Mouse (Mus musculus) intestine, postnatal 0 days (tissue): ENCODE measurements around the gene Mbnl1. TPM values are rescaled to one million over a fixed set of nuclear protein-coding genes. Genes with fewer than 3 reads are reported as not detected.

Experiments used
- ATAC-seq: fragments of 200-750 bp; cut with Nextera tagmentation; 2 replicates; pipeline ENCODE4 v1.8.0; 2017; ENCODE audit warnings: mild to moderate bottlenecking, moderate TSS enrichment, moderate library complexity
- H3K27ac ChIP-seq: fragments of 300-500 bp; sonication (generic); 2 replicates; pipeline ENCODE4 v1.5.1; 2014; ENCODE audit warnings: mild to moderate bottlenecking, low read depth, low read length, moderate library complexity
- H3K27me3 ChIP-seq: fragments of 300-500 bp; sonication (generic); replicated peaks from 2 replicates; pipeline ENCODE4 v1.6.1; 2014; ENCODE audit warnings: low read length, mixed read lengths; ENCODE audit not compliant: control insufficient read depth, insufficient read depth
- H3K36me3 ChIP-seq: fragments of 300-500 bp; sonication (generic); 2 replicates; pipeline ENCODE4 v1.6.1; 2014; ENCODE audit warnings: mild to moderate bottlenecking, moderate library complexity; ENCODE audit not compliant: control insufficient read depth, insufficient read depth
- H3K4me1 ChIP-seq: fragments of 300-500 bp; sonication (generic); replicated peaks from 2 replicates; pipeline ENCODE4 v1.6.1; 2014; ENCODE audit warnings: antibody characterized with exemption, low read length, mixed read lengths; ENCODE audit not compliant: control insufficient read depth, insufficient read depth
- H3K4me2 ChIP-seq: fragments of 300-500 bp; sonication (generic); replicated peaks from 2 replicates; pipeline ENCODE4 v1.6.1; 2014; ENCODE audit warnings: low read depth, mild to moderate bottlenecking, moderate library complexity
- H3K4me3 ChIP-seq: fragments of 300-500 bp; sonication (generic); 2 replicates; pipeline ENCODE4 v1.5.1; 2014; ENCODE audit warnings: low read depth, low read length
- H3K9ac ChIP-seq: fragments of 300-500 bp; sonication (generic); 2 replicates; pipeline ENCODE4 v1.6.1; 2014; ENCODE audit warnings: mild to moderate bottlenecking, low read depth, low read length
- H3K9me3 ChIP-seq: fragments of 300-500 bp; sonication (generic); 2 replicates; pipeline ENCODE4 v1.6.1; 2016; ENCODE audit warnings: mixed run types; ENCODE audit not compliant: control insufficient read depth
- CTCF ChIP-seq: sonication (generic); IDR thresholded peaks from 2 replicates; pipeline ENCODE4 v1.5.1; 2016; ENCODE audit warnings: low read depth, mild to moderate bottlenecking, control low read depth, antibody characterized with exemption, moderate library complexity
- WGBS: fragments of 180-500 bp; shearing (Covaris S2); extraction: QIAGEN DNeasy Blood & Tissue Kit; methylation state at CpG from one replicate; pipeline ENCODE4 v1.1.7; 2014; 5-methylcytosine and 5-hydroxymethylcytosine counted together
- polyA plus RNA-seq: library from polyadenylated mRNA; unstranded; fragments of >200 nt; fragmentation: Nextera tagmentation; extraction: Ambion mirVana; gene quantifications from 2 replicates; pipeline ENCODE4 v1.2.1, GENCODE M21; 2015

Gene Mbnl1
- polyA plus RNA-seq, 1 experiment from 2014 or later, result 55.5 TPM

GRCm38 (mm10) chr3:60565204-60565603, 92.6 kb downstream of the Mbnl1 start:
- no peak overlapping the region for H3K9ac ChIP-seq
- no peaks in the 10 kb centered on the region for H3K9me3 ChIP-seq
- no peaks in the 10 kb centered on the region for H3K27me3 ChIP-seq
- 58% methylated on average over 3 of the region's 3 CpGs for whole genome bisulfite sequencing
- ATAC-seq, result no peak
- H3K4me1 ChIP-seq, result peaks cover 5% of the 10 kb centered on the region; the same call in 1 of the 2 replicates
- TF ChIP-seq CTCF, result no peak
- no peak overlapping the region for H3K4me2 ChIP-seq
- no peak overlapping the region for H3K4me3 ChIP-seq
- no peaks in the 10 kb centered on the region for H3K36me3 ChIP-seq
- H3K27ac ChIP-seq, result no peak overlapping the region

GRCm38 (mm10) chr3:60565950-60566349, 93.3 kb downstream of the Mbnl1 start:
- Histone ChIP-seq H3K27ac (no peak overlapping the region), H3K4me3 (no peak overlapping the region), H3K27me3 (no peaks in the 10 kb centered on the region), H3K9me3 (no peaks in the 10 kb centered on the region), H3K9ac (no peak overlapping the region), H3K4me2 (no peak overlapping the region), H3K36me3 (no peaks in the 10 kb centered on the region), H3K4me1 (peaks cover 10% of the 10 kb centered on the region)
- TF ChIP-seq CTCF, result no peak
- peak; percentile 64 for ATAC-seq
- 45% methylated on average over 3 of the region's 3 CpGs for WGBS

GRCm38 (mm10) chr3:60568171-60568684, 95.6 kb downstream of the Mbnl1 start:
- no peak overlapping the region for H3K9ac ChIP-seq
- no peak overlapping the region for H3K4me2 ChIP-seq
- no peak for ATAC-seq
- no peaks in the 10 kb centered on the region for H3K27me3 ChIP-seq
- peaks cover 7% of the 10 kb centered on the region for H3K4me1 ChIP-seq
- WGBS, result 61% methylated on average over 1 of the region's 1 CpGs
- no peaks in the 10 kb centered on the region for H3K9me3 ChIP-seq
- no peaks in the 10 kb centered on the region for H3K36me3 ChIP-seq
- no peak for TF ChIP-seq CTCF
- no peak overlapping the region for H3K27ac ChIP-seq
- no peak overlapping the region for H3K4me3 ChIP-seq

DNA sequence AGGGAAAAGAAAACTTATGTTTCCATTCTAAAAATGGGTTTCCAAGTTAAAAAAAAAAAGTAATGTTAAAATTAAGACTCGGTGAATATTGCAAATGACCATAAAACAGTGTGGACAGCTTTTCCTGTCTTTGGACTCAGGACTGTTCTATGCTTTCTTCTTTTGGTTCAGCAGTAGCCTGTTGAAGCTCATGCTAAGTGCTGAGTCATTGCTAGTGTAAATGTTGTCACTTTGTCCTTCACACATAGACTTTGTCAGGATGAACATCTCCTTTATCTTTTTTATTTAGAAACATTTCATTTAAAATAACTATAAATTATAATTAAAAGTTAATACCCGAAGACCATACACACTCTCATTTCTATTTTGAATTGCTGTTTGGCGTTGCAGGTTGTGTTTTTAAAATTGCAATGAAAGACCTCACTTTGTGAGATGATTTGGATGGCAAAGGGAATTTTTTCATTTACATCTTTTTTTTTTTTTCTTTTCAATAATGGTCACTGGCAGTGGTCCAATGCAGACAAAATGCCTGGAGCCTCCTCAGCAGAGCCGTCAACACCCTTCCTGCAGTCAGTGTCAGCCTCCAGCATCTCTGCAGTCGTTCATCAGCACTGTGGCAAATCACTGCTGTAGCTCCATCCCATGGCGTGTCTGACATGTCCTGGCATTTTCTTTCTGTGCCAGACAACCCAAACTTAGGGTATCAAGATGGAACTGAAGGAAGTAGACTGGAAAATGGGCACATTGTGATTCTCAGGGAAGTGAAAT, 96.4 kb downstream of the Mbnl1 start:
- Histone ChIP-seq H3K27me3 (no peaks in the 10 kb centered on the region), H3K27ac (no peak overlapping the region), H3K9ac (no peak overlapping the region), H3K36me3 (no peaks in the 10 kb centered on the region), H3K4me3 (no peak overlapping the region), H3K9me3 (no peaks in the 10 kb centered on the region), H3K4me2 (no peak overlapping the region), H3K4me1 (peaks cover 5% of the 10 kb centered on the region)
- no peak for TF ChIP-seq CTCF
- 62% methylated on average over 6 of the region's 6 CpGs for WGBS
- no peak for ATAC-seq

DNA sequence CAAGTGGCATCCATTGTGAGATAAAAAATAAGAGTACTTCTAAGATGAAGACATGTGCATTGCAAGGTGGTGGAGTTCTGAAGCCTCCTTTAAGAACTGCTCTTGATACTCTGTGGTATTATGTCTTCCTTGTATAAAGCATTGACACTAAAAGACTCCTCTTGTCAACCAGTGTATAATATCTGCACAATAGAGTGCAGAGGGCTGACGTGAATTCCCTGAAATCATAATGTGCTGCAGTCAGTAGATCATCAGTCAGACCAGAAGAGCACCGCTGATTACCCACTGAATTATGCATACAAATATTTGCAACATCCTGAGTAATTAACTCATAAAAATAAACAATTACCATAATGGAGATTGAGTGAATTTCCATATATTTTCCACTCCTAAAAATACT, 97.2 kb downstream of the Mbnl1 start:
- H3K4me1 ChIP-seq, result peaks cover 5% of the 10 kb centered on the region
- 47% methylated on average over 2 of the region's 2 CpGs for WGBS
- no peak for TF ChIP-seq CTCF
- no peaks in the 10 kb centered on the region for H3K36me3 ChIP-seq
- no peak overlapping the region for H3K9ac ChIP-seq
- H3K27ac ChIP-seq, result no peak overlapping the region
- no peaks in the 10 kb centered on the region for H3K9me3 ChIP-seq
- H3K4me2 ChIP-seq, result no peak overlapping the region
- H3K4me3 ChIP-seq, result no peak overlapping the region
- no peak for ATAC-seq
- no peaks in the 10 kb centered on the region for H3K27me3 ChIP-seq

- H3K4me1 ChIP-seq, result peaks cover 5% of the 10 kb centered on the region
- no peak overlapping the region for H3K4me2 ChIP-seq
- no peaks in the 10 kb centered on the region for H3K27me3 ChIP-seq
- no peak for ATAC-seq
- no peak for TF ChIP-seq CTCF
- no peak overlapping the region for H3K27ac ChIP-seq
- 27% methylated on average over 5 of the region's 5 CpGs for WGBS
- H3K36me3 ChIP-seq, result no peaks in the 10 kb centered on the region
- H3K9me3 ChIP-seq, result no peaks in the 10 kb centered on the region
- H3K9ac ChIP-seq, result no peak overlapping the region
- no peak overlapping the region for H3K4me3 ChIP-seq
Observed at GRCm38 (mm10) chr3:60570491-60571022, 97.9 kb downstream of the Mbnl1 start.
